Mouse (Mus musculus): ENCODE measurements around the gene Ccl27a. TPM values are rescaled to one million over a fixed set of nuclear protein-coding genes. Genes with fewer than 3 reads are reported as not detected.
A peak's percentile ranks its signal among the peaks of the same experiment; 100 is the strongest.
"Not testable (repeated sequence)": the region's sequence is repeated elsewhere in the genome, so short reads cannot be mapped to it uniquely, and the experiment has no call there.

Gene Ccl27a
- polyA plus RNA-seq (2011; ENCODE audit: insufficient read depth, insufficient read length, low read depth, missing spikeins): 28.4 and 32.8 TPM in 2 replicates

GRCm38 (mm10) chr4:41774002-41774401, at the start of gene Ccl27a:
Ccl27a (minus strand) TSS chr4:41774247.
- H3K4me1 ChIP-seq (ENCODE audit: control insufficient read depth, insufficient read depth, low read length); H3K9me3 ChIP-seq (replicated peaks; ENCODE audit: control insufficient read depth, insufficient read depth, low read length, poor library complexity, severe bottlenecking); H3K9ac ChIP-seq (ENCODE audit: low read depth, poor library complexity, severe bottlenecking); H3K36me3 ChIP-seq (ENCODE audit: control insufficient read depth, insufficient read depth, low read length, poor library complexity, severe bottlenecking); H3K27ac ChIP-seq (ENCODE audit: insufficient read depth, low read length); H3K27me3 ChIP-seq (ENCODE audit: control insufficient read depth, insufficient read depth, low read length, poor library complexity, severe bottlenecking): not testable (repeated sequence)
- H3K4me3 ChIP-seq (ENCODE audit: low read depth, low read length): peak within 1 kb of the TSS; percentile 74

GRCm38 (mm10) chr4:41783197-41783596, 9.2 kb upstream of the Ccl27a start:
- H3K4me1 ChIP-seq (ENCODE audit: control insufficient read depth, insufficient read depth, low read length); H3K4me3 ChIP-seq (ENCODE audit: low read depth, low read length); H3K36me3 ChIP-seq (ENCODE audit: control insufficient read depth, insufficient read depth, low read length, poor library complexity, severe bottlenecking); H3K27me3 ChIP-seq (ENCODE audit: control insufficient read depth, insufficient read depth, low read length, poor library complexity, severe bottlenecking); H3K27ac ChIP-seq (ENCODE audit: insufficient read depth, low read length); H3K9me3 ChIP-seq (replicated peaks; ENCODE audit: control insufficient read depth, insufficient read depth, low read length, poor library complexity, severe bottlenecking); H3K9ac ChIP-seq (ENCODE audit: low read depth, poor library complexity, severe bottlenecking): not testable (repeated sequence)

- H3K9ac ChIP-seq (ENCODE audit: low read depth, poor library complexity, severe bottlenecking); H3K36me3 ChIP-seq (ENCODE audit: control insufficient read depth, insufficient read depth, low read length, poor library complexity, severe bottlenecking); H3K27ac ChIP-seq (ENCODE audit: insufficient read depth, low read length); H3K4me1 ChIP-seq (ENCODE audit: control insufficient read depth, insufficient read depth, low read length); H3K9me3 ChIP-seq (replicated peaks; ENCODE audit: control insufficient read depth, insufficient read depth, low read length, poor library complexity, severe bottlenecking); H3K27me3 ChIP-seq (ENCODE audit: control insufficient read depth, insufficient read depth, low read length, poor library complexity, severe bottlenecking); H3K4me3 ChIP-seq (ENCODE audit: low read depth, low read length): not testable (repeated sequence)
Observed at GRCm38 (mm10) chr4:41782711-41783110, 8.7 kb upstream of the Ccl27a start.

GRCm38 (mm10) chr4:41781748-41782485, 7.9 kb upstream of the Ccl27a start:
- H3K9me3 ChIP-seq (replicated peaks; ENCODE audit: control insufficient read depth, insufficient read depth, low read length, poor library complexity, severe bottlenecking); H3K4me1 ChIP-seq (ENCODE audit: control insufficient read depth, insufficient read depth, low read length); H3K27ac ChIP-seq (ENCODE audit: insufficient read depth, low read length); H3K9ac ChIP-seq (ENCODE audit: low read depth, poor library complexity, severe bottlenecking); H3K4me3 ChIP-seq (ENCODE audit: low read depth, low read length); H3K36me3 ChIP-seq (ENCODE audit: control insufficient read depth, insufficient read depth, low read length, poor library complexity, severe bottlenecking); H3K27me3 ChIP-seq (ENCODE audit: control insufficient read depth, insufficient read depth, low read length, poor library complexity, severe bottlenecking): not testable (repeated sequence)

GRCm38 (mm10) chr4:41781271-41781670, 7.2 kb upstream of the Ccl27a start:
- H3K27me3 ChIP-seq (ENCODE audit: control insufficient read depth, insufficient read depth, low read length, poor library complexity, severe bottlenecking); H3K9me3 ChIP-seq (replicated peaks; ENCODE audit: control insufficient read depth, insufficient read depth, low read length, poor library complexity, severe bottlenecking); H3K4me3 ChIP-seq (ENCODE audit: low read depth, low read length); H3K4me1 ChIP-seq (ENCODE audit: control insufficient read depth, insufficient read depth, low read length); H3K9ac ChIP-seq (ENCODE audit: low read depth, poor library complexity, severe bottlenecking); H3K27ac ChIP-seq (ENCODE audit: insufficient read depth, low read length); H3K36me3 ChIP-seq (ENCODE audit: control insufficient read depth, insufficient read depth, low read length, poor library complexity, severe bottlenecking): not testable (repeated sequence)

GRCm38 (mm10) chr4:41775840-41776239, 1.8 kb upstream of the Ccl27a start:
- not testable (repeated sequence) for H3K9ac ChIP-seq (ENCODE audit: low read depth, poor library complexity, severe bottlenecking); H3K27me3 ChIP-seq (ENCODE audit: control insufficient read depth, insufficient read depth, low read length, poor library complexity, severe bottlenecking)

GRCm38 (mm10) chr4:41774506-41774905, 459 bp upstream of the Ccl27a start:
- peak overlapping the region; percentile 18 for H3K4me3 ChIP-seq (ENCODE audit: low read depth, low read length)
- not testable (repeated sequence) for H3K27ac ChIP-seq (ENCODE audit: insufficient read depth, low read length); H3K36me3 ChIP-seq (ENCODE audit: control insufficient read depth, insufficient read depth, low read length, poor library complexity, severe bottlenecking)

More at GRCm38 (mm10) chr4:41775840-41776239, 1.8 kb upstream of the Ccl27a start:
- not testable (repeated sequence) for H3K4me3 ChIP-seq (ENCODE audit: low read depth, low read length); H3K4me1 ChIP-seq (ENCODE audit: control insufficient read depth, insufficient read depth, low read length); H3K27ac ChIP-seq (ENCODE audit: insufficient read depth, low read length); H3K9me3 ChIP-seq (replicated peaks; ENCODE audit: control insufficient read depth, insufficient read depth, low read length, poor library complexity, severe bottlenecking); H3K36me3 ChIP-seq (ENCODE audit: control insufficient read depth, insufficient read depth, low read length, poor library complexity, severe bottlenecking)

GRCm38 (mm10) chr4:41773502-41773901, 545 bp downstream of the Ccl27a start:
- not testable (repeated sequence) for H3K4me1 ChIP-seq (ENCODE audit: control insufficient read depth, insufficient read depth, low read length); H3K9ac ChIP-seq (ENCODE audit: low read depth, poor library complexity, severe bottlenecking); H3K9me3 ChIP-seq (replicated peaks; ENCODE audit: control insufficient read depth, insufficient read depth, low read length, poor library complexity, severe bottlenecking); H3K36me3 ChIP-seq (ENCODE audit: control insufficient read depth, insufficient read depth, low read length, poor library complexity, severe bottlenecking); H3K27me3 ChIP-seq (ENCODE audit: control insufficient read depth, insufficient read depth, low read length, poor library complexity, severe bottlenecking); H3K27ac ChIP-seq (ENCODE audit: insufficient read depth, low read length)
- peak overlapping the region; percentile 74 for H3K4me3 ChIP-seq (ENCODE audit: low read depth, low read length)

More at GRCm38 (mm10) chr4:41774506-41774905, 459 bp upstream of the Ccl27a start:
- not testable (repeated sequence) for H3K9ac ChIP-seq (ENCODE audit: low read depth, poor library complexity, severe bottlenecking); H3K9me3 ChIP-seq (replicated peaks; ENCODE audit: control insufficient read depth, insufficient read depth, low read length, poor library complexity, severe bottlenecking); H3K27me3 ChIP-seq (ENCODE audit: control insufficient read depth, insufficient read depth, low read length, poor library complexity, severe bottlenecking); H3K4me1 ChIP-seq (ENCODE audit: control insufficient read depth, insufficient read depth, low read length)

GRCm38 (mm10) chr4:41772946-41773345, 1.1 kb downstream of the Ccl27a start:
- not testable (repeated sequence) for H3K36me3 ChIP-seq (ENCODE audit: control insufficient read depth, insufficient read depth, low read length, poor library complexity, severe bottlenecking); H3K4me1 ChIP-seq (ENCODE audit: control insufficient read depth, insufficient read depth, low read length); H3K27me3 ChIP-seq (ENCODE audit: control insufficient read depth, insufficient read depth, low read length, poor library complexity, severe bottlenecking); H3K9ac ChIP-seq (ENCODE audit: low read depth, poor library complexity, severe bottlenecking); H3K27ac ChIP-seq (ENCODE audit: insufficient read depth, low read length); H3K9me3 ChIP-seq (replicated peaks; ENCODE audit: control insufficient read depth, insufficient read depth, low read length, poor library complexity, severe bottlenecking)
- peak overlapping the region; percentile 50 for H3K4me3 ChIP-seq (ENCODE audit: low read depth, low read length)

GRCm38 (mm10) chr4:41767301-41767700, 6.7 kb downstream of the Ccl27a start:
- not testable (repeated sequence) for H3K27ac ChIP-seq (ENCODE audit: insufficient read depth, low read length); H3K4me3 ChIP-seq (ENCODE audit: low read depth, low read length); H3K9me3 ChIP-seq (replicated peaks; ENCODE audit: control insufficient read depth, insufficient read depth, low read length, poor library complexity, severe bottlenecking); H3K9ac ChIP-seq (ENCODE audit: low read depth, poor library complexity, severe bottlenecking); H3K36me3 ChIP-seq (ENCODE audit: control insufficient read depth, insufficient read depth, low read length, poor library complexity, severe bottlenecking); H3K27me3 ChIP-seq (ENCODE audit: control insufficient read depth, insufficient read depth, low read length, poor library complexity, severe bottlenecking); H3K4me1 ChIP-seq (ENCODE audit: control insufficient read depth, insufficient read depth, low read length)
